In genomic region chr11:70516352-70516751, GRCm38 (mm10) we compare ENCODE assay signal across 9 mouse cellular contexts. TPM values are rescaled to one million over a fixed set of nuclear protein-coding genes. Genes with fewer than 3 reads are reported as not detected.
DNase-seq lines count a peak whose midpoint lies in the region; ATAC-seq and TF ChIP-seq lines count a peak whose summit lies in the region.
"Had no signal": no experiment of that assay in that cellular context is flagged by ENCODE, and none has a peak within 500 bp of the region (broad histone marks: within the 10 kb centered on the region; RNA-seq: fewer than 3 reads in every experiment).

No protein-coding gene starts in this region.

- H3K27ac ChIP-seq in liver, embryonic 14.5 days = no peak overlapping the region
- no peak overlapping the region for H3K27ac ChIP-seq in liver, embryonic 11.5 days (ENCODE audit: low read depth, low read length)

- H3K36me3 ChIP-seq in liver, embryonic 14.5 days (replicated peaks; ENCODE audit: control insufficient read depth, insufficient read depth, low read depth) = no peaks in the 10 kb centered on the region
- H3K36me3 ChIP-seq in liver, embryonic 11.5 days (ENCODE audit: control insufficient read depth, insufficient read depth, low read length) = no peaks in the 10 kb centered on the region

- 17% methylated on average over 2 of the region's 2 CpGs for WGBS in liver, embryonic 14.5 days (ENCODE audit: insufficient replicate concordance)
- WGBS in liver, embryonic 11.5 days = 21% methylated on average over 2 of the region's 2 CpGs

- no peak overlapping the region for H3K4me3 ChIP-seq in liver, embryonic 14.5 days (ENCODE audit: insufficient read depth in 1 of 2, low read depth in 2 of 2, low read length in 2 of 2)
- H3K4me3 ChIP-seq in liver, embryonic 11.5 days (ENCODE audit: low read depth, low read length) = no peak overlapping the region

- ATAC-seq in cerebellum, adult (ENCODE audit: insufficient number of reproducible peaks, low FRiP score, low TSS enrichment) = no peak
- ATAC-seq in liver, embryonic 14.5 days (ENCODE audit: insufficient read depth) = no peak
- ATAC-seq in liver, embryonic 11.5 days (replicated peaks; ENCODE audit: low FRiP score) = no peak

- H3K27me3 ChIP-seq in liver, embryonic 14.5 days (ENCODE audit: control insufficient read depth, insufficient read depth, low read length) = peaks cover 13% of the 10 kb centered on the region
- H3K27me3 ChIP-seq in liver, embryonic 11.5 days (replicated peaks; ENCODE audit: control insufficient read depth, insufficient read depth, low read length) = peaks cover 12% of the 10 kb centered on the region

- DNase-seq in cerebellum, postnatal 14 days = peak; percentile 58 to 63
- DNase-seq in liver, embryonic 14.5 days (ENCODE audit: low read depth in 3 of 3, low spot score in 3 of 3) = peak in 1 of 3 experiments; percentile 48
- DNase-seq in liver, embryonic 11.5 days (ENCODE audit: low spot score) = no peak
- peak; percentile 77 for DNase-seq in brain, embryonic 14.5 days (ENCODE audit: low read depth)
- peak; percentile 32 to 43 for DNase-seq in kidney, postnatal 4 days
- DNase-seq in ovary, adult 18-20 months (ENCODE audit: low spot score) = no peak
- no peak for DNase-seq in gastrocnemius, postnatal 10 days

- no peak for TF ChIP-seq POLR2A in brain, embryonic 14.5 days (IDR thresholded peaks at IDR 0.05; ENCODE audit: borderline replicate concordance, extremely low read depth, insufficient read depth, insufficient read length, poor library complexity, severe bottlenecking)

- H3K4me2 ChIP-seq in liver, embryonic 14.5 days (ENCODE audit: low read depth) = no peak overlapping the region
- no peak overlapping the region for H3K4me2 ChIP-seq in liver, embryonic 11.5 days

- TF ChIP-seq EP300 in liver, embryonic 14.5 days (IDR thresholded peaks at IDR 0.05; ENCODE audit: low read depth) = no peak

- no peaks in the 10 kb centered on the region for H3K9me3 ChIP-seq in liver, embryonic 14.5 days (ENCODE audit: control insufficient read depth, low read length)
- H3K9me3 ChIP-seq in liver, embryonic 11.5 days (ENCODE audit: control insufficient read depth, low read length) = no peaks in the 10 kb centered on the region

- H3K4me1 ChIP-seq in liver, embryonic 14.5 days (replicated peaks; ENCODE audit: control insufficient read depth in 2 of 2, insufficient read depth in 2 of 2, low read length in 1 of 2) = peaks cover 6 to 13% of the 10 kb centered on the region in 2 experiments; a peak in 3 of 4 replicates
- H3K4me1 ChIP-seq in liver, embryonic 11.5 days (replicated peaks; ENCODE audit: control insufficient read depth, insufficient read depth, low read length) = peaks cover 23% of the 10 kb centered on the region

- H3K9ac ChIP-seq in liver, embryonic 14.5 days (replicated peaks) = no peak overlapping the region
- no peak overlapping the region for H3K9ac ChIP-seq in liver, embryonic 11.5 days (ENCODE audit: low read depth, low read length)

- TF ChIP-seq CTCF in liver, embryonic 14.5 days (IDR thresholded peaks at IDR 0.05; ENCODE audit: low read depth) = peak; percentile 67
- TF ChIP-seq CTCF in brain, embryonic 14.5 days (IDR thresholded peaks at IDR 0.05; ENCODE audit: borderline replicate concordance, extremely low read depth, insufficient read depth, insufficient read length) = peak; percentile 51; the same call in 1 of the 2 replicates

RNA-seq across cellular contexts. Expression of gene Vmo1, which starts 1.9 kb away (rescaled TPM):
- 0.23 TPM in 1 of 2 replicates, not detected in the other for polyA plus RNA-seq in liver, embryonic 14.5 days (2012; rRNA removed)
- polyA plus RNA-seq in liver, embryonic 14.5 days (2014; fragmentation: Nextera tagmentation; extraction: Ambion mirVana) = 0.21 and 0.51 TPM in 2 replicates
- 0.39 and 0.80 TPM in 2 replicates for polyA plus RNA-seq in liver, embryonic 11.5 days (2014; fragmentation: Nextera tagmentation; extraction: Ambion mirVana)
- polyA plus RNA-seq in brain, embryonic 14.5 days (2012; rRNA removed) = 0.14 and 0.15 TPM in 2 replicates
- not detected for total RNA-seq in gastrocnemius, postnatal 10 days (2021)

RNA-seq across cellular contexts. Expression of gene Gltpd2, which starts 2.6 kb away (rescaled TPM):
- 11.2 and 15.7 TPM in 2 replicates for polyA plus RNA-seq in liver, embryonic 14.5 days (2012; rRNA removed)
- 18.4 and 20.3 TPM in 2 replicates for polyA plus RNA-seq in liver, embryonic 14.5 days (2014; fragmentation: Nextera tagmentation; extraction: Ambion mirVana)
- polyA plus RNA-seq in liver, embryonic 11.5 days (2014; fragmentation: Nextera tagmentation; extraction: Ambion mirVana) = 20.2 and 20.5 TPM in 2 replicates
- polyA plus RNA-seq in brain, embryonic 14.5 days (2012; rRNA removed) = 0.09 TPM in 1 of 2 replicates, not detected in the other
- not detected for total RNA-seq in gastrocnemius, postnatal 10 days (2021)

RNA-seq across cellular contexts. Expression of gene Psmb6, which starts 8.8 kb away (rescaled TPM):
- 155 and 171 TPM in 2 replicates for polyA plus RNA-seq in liver, embryonic 14.5 days (2012; rRNA removed)
- polyA plus RNA-seq in liver, embryonic 14.5 days (2014; fragmentation: Nextera tagmentation; extraction: Ambion mirVana) = 345 and 363 TPM in 2 replicates
- 619 and 649 TPM in 2 replicates for polyA plus RNA-seq in liver, embryonic 11.5 days (2014; fragmentation: Nextera tagmentation; extraction: Ambion mirVana)
- 405 and 560 TPM in 2 replicates for polyA plus RNA-seq in brain, embryonic 14.5 days (2012; rRNA removed)
- 100 to 1,000 TPM; 326 to 361 TPM for total RNA-seq in gastrocnemius, postnatal 10 days (2021)

RNA-seq across cellular contexts. Expression of gene Tm4sf5, which starts 11.3 kb away (rescaled TPM):
- polyA plus RNA-seq in liver, embryonic 14.5 days (2012; rRNA removed) = 0.90 and 1.4 TPM in 2 replicates
- polyA plus RNA-seq in liver, embryonic 14.5 days (2014; fragmentation: Nextera tagmentation; extraction: Ambion mirVana) = 2.1 and 2.4 TPM in 2 replicates
- polyA plus RNA-seq in liver, embryonic 11.5 days (2014; fragmentation: Nextera tagmentation; extraction: Ambion mirVana) = 5.5 TPM in 2 replicates
- 1.6 and 2.3 TPM in 2 replicates for polyA plus RNA-seq in brain, embryonic 14.5 days (2012; rRNA removed)
- not detected for total RNA-seq in gastrocnemius, postnatal 10 days (2021)

RNA-seq across cellular contexts. Expression of gene Gm40193, which starts 16.4 kb away (rescaled TPM):
- not detected in 2 replicates for polyA plus RNA-seq in liver, embryonic 14.5 days (2012; rRNA removed)
- polyA plus RNA-seq in liver, embryonic 14.5 days (2014; fragmentation: Nextera tagmentation; extraction: Ambion mirVana) = not detected in 2 replicates
- not detected in 2 replicates for polyA plus RNA-seq in liver, embryonic 11.5 days (2014; fragmentation: Nextera tagmentation; extraction: Ambion mirVana)
- not detected in 2 replicates for polyA plus RNA-seq in brain, embryonic 14.5 days (2012; rRNA removed)
- total RNA-seq in gastrocnemius, postnatal 10 days (2021) = not detected
- polyA plus RNA-seq: heart, embryonic 14.5 days had no signal

Comparison
In these comparisons a context has a peak if more than half of its experiments do, and no peak if none do; other contexts are left out.
1. DNase-seq: peak in cerebellum, postnatal 14 days (2 of 2), brain, embryonic 14.5 days (single experiment) and kidney, postnatal 4 days (2 of 2); none in liver, embryonic 11.5 days (single experiment), ovary, adult 18-20 months (single experiment) and gastrocnemius, postnatal 10 days (single experiment).
2. RNA of gene Gltpd2, which starts 2.6 kb away (polyA plus RNA-seq): 20.2 to 20.5 TPM in liver, embryonic 11.5 days and 11.2 to 20.3 TPM in liver, embryonic 14.5 days; 0.09 TPM in brain, embryonic 14.5 days; every median in the first group is over 10 times any median in the second.